Mouse (Mus musculus) kidney, postnatal 0 days (tissue): ENCODE data around the gene Gm20388. TPM values are rescaled to one million over a fixed set of nuclear protein-coding genes. Genes with fewer than 3 reads are reported as not detected.
A peak's percentile ranks its signal among the peaks of the same experiment; 100 is the strongest.

Experiments
- ATAC-seq: fragments of 200-750 bp; cut with Nextera tagmentation; replicated peaks from 2 replicates; pipeline ENCODE4 v1.8.0; 2017; ENCODE audit warnings: low read depth, moderate number of reproducible peaks, moderate TSS enrichment, moderate library complexity; ENCODE audit not compliant: low FRiP score
- DNase-seq: peaks from one replicate; pipeline ENCODE4 v3.0.0-alpha.2; 2016; ENCODE audit warnings: low spot score
- H3K27ac ChIP-seq: fragments of 300-500 bp; sonication (generic); 2 replicates; pipeline ENCODE4 v1.5.1; 2014; ENCODE audit warnings: mild to moderate bottlenecking
- H3K27me3 ChIP-seq: fragments of 300-500 bp; sonication (generic); 2 replicates; pipeline ENCODE4 v1.6.1; 2014; ENCODE audit warnings: low read length, mixed read lengths; ENCODE audit not compliant: insufficient read depth
- H3K36me3 ChIP-seq: fragments of 300-500 bp; sonication (generic); 2 replicates; pipeline ENCODE4 v1.6.1; 2014; ENCODE audit warnings: low read length, mixed read lengths; ENCODE audit not compliant: insufficient read depth
- H3K4me1 ChIP-seq: fragments of 300-500 bp; sonication (generic); replicated peaks from 2 replicates; pipeline ENCODE4 v1.6.1; 2014; ENCODE audit warnings: antibody characterized with exemption, low read length, mixed read lengths; ENCODE audit not compliant: insufficient read depth
- H3K4me2 ChIP-seq: fragments of 300-500 bp; sonication (generic); 2 replicates; pipeline ENCODE4 v1.6.1; 2014; ENCODE audit warnings: mild to moderate bottlenecking, low read length, moderate library complexity, mixed read lengths
- H3K4me3 ChIP-seq: fragments of 300-500 bp; sonication (generic); replicated peaks from 2 replicates; pipeline ENCODE4 v1.5.1; 2014; ENCODE audit warnings: low read depth, low read length
- H3K9ac ChIP-seq: fragments of 300-500 bp; sonication (generic); 2 replicates; pipeline ENCODE4 v1.6.1; 2014; ENCODE audit warnings: low read depth, low read length
- H3K9me3 ChIP-seq: fragments of 300-500 bp; sonication (generic); replicated peaks from 2 replicates; pipeline ENCODE4 v1.6.1; 2016; ENCODE audit warnings: low read length, inconsistent platforms, mixed read lengths
- CTCF ChIP-seq: IDR thresholded peaks from 2 replicates; pipeline ENCODE4 v1.5.1; 2016; ENCODE audit warnings: antibody characterized with exemption, low read depth, mild to moderate bottlenecking, moderate library complexity
- WGBS: fragments of 180-500 bp; shearing (Covaris S2); extraction: QIAGEN DNeasy Blood & Tissue Kit; methylation state at CpG from one replicate; pipeline ENCODE4 v1.1.7; 2014; 5-methylcytosine and 5-hydroxymethylcytosine counted together
- polyA plus RNA-seq: library from polyadenylated mRNA; unstranded; fragments of >200 nt; fragmentation: Nextera tagmentation; extraction: Ambion mirVana; gene quantifications from 2 replicates; pipeline ENCODE4 v1.2.1, GENCODE M21; 2015

The Gm20388 gene
- polyA plus RNA-seq, 1 experiment from 2014 or later = not detected

GRCm38 (mm10) chr8:124301935-124302555 lies 4391.4 kb downstream of the Gm20388 start:
- no peak overlapping the region for H3K27ac ChIP-seq
- H3K9me3 ChIP-seq = no peaks in the 10 kb centered on the region
- H3K4me2 ChIP-seq = no peak overlapping the region
- 0 out of 2 replicates have a peak, but pooled peaks cover 4% of the 10 kb centered on the region for H3K4me1 ChIP-seq
- H3K4me3 ChIP-seq = no peak overlapping the region
- H3K9ac ChIP-seq = no peak overlapping the region
- 70% methylated on average over 7 of the region's 7 CpGs for WGBS
- TF ChIP-seq CTCF = no peak
- 0 out of 2 replicates have a peak, but pooled peaks cover 6% of the 10 kb centered on the region for H3K36me3 ChIP-seq
- DNase-seq (no peak), ATAC-seq (no peak)
- H3K27me3 ChIP-seq = no peaks in the 10 kb centered on the region

- Histone ChIP-seq H3K27ac (peak overlapping the region; percentile 54), H3K9ac (no peak overlapping the region), H3K9me3 (no peaks in the 10 kb centered on the region), H3K27me3 (no peaks in the 10 kb centered on the region), H3K4me3 (no peak overlapping the region), H3K4me1 (0 out of 2 replicates have a peak, but pooled peaks cover 4% of the 10 kb centered on the region), H3K4me2 (no peak overlapping the region), H3K36me3 (0 out of 2 replicates have a peak, but pooled peaks cover 10% of the 10 kb centered on the region)
- no peak for TF ChIP-seq CTCF
- ATAC-seq = no peak; the same call in 1 of the 2 replicates
- no peak for DNase-seq
- WGBS = 65% methylated on average over 15 of the region's 15 CpGs
Measured at GRCm38 (mm10) chr8:124303211-124303902, 4392.7 kb downstream of the Gm20388 start.

- ATAC-seq (peak; percentile 51), DNase-seq (peak; percentile 55)
- Histone ChIP-seq H3K27ac (peak overlapping the region; percentile 54), H3K9ac (no peak overlapping the region), H3K4me1 (0 out of 2 replicates have a peak, but pooled peaks cover 4% of the 10 kb centered on the region), H3K27me3 (no peaks in the 10 kb centered on the region), H3K4me2 (no peak overlapping the region), H3K36me3 (0 out of 2 replicates have a peak, but pooled peaks cover 10% of the 10 kb centered on the region), H3K4me3 (no peak overlapping the region), H3K9me3 (no peaks in the 10 kb centered on the region)
- no peak for TF ChIP-seq CTCF
- whole genome bisulfite sequencing = 58% methylated on average over 4 of the region's 4 CpGs
Measured at GRCm38 (mm10) chr8:124304141-124304540, 4393.5 kb downstream of the Gm20388 start.

GRCm38 (mm10) chr8:124306574-124306973 lies 4395.9 kb downstream of the Gm20388 start:
- Histone ChIP-seq H3K4me1 (0 out of 2 replicates have a peak, but pooled peaks cover 4% of the 10 kb centered on the region), H3K36me3 (0 out of 2 replicates have a peak, but pooled peaks cover 10% of the 10 kb centered on the region), H3K9ac (no peak overlapping the region), H3K4me2 (no peak overlapping the region), H3K27me3 (no peaks in the 10 kb centered on the region), H3K4me3 (no peak overlapping the region), H3K9me3 (no peaks in the 10 kb centered on the region), H3K27ac (no peak overlapping the region)
- DNase-seq = no peak
- no peak for TF ChIP-seq CTCF
- no peak for ATAC-seq
- WGBS = 44% methylated on average over 7 of the region's 7 CpGs

DNA sequence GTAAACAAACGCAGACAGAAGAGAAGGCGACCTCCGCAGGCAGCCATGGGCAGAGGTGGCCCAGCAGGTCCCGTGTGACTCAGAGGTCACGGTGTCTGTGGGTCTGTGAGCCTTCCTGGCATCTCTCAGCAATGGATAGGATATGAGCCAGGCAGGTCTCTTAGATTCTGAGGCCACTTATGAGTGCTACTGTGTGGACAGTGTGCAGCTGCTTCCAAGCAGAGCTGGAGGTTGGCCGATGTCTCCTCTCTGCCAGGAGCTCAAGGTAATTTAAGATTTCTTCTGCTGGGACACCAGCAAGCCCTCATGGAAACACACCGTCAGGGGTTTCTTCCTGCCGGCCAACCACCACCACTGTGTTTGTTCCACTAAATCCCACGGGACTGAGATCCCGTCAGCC lies 4397.1 kb downstream of the Gm20388 start:
- 0 out of 2 replicates have a peak, but pooled peaks cover 4% of the 10 kb centered on the region for H3K4me1 ChIP-seq
- no peak overlapping the region for H3K4me2 ChIP-seq
- ATAC-seq (no peak), DNase-seq (no peak)
- no peak overlapping the region for H3K4me3 ChIP-seq
- H3K9ac ChIP-seq = no peak overlapping the region
- 89% methylated on average over 10 of the region's 10 CpGs for WGBS
- TF ChIP-seq CTCF = no peak
- no peaks in the 10 kb centered on the region for H3K27me3 ChIP-seq
- H3K36me3 ChIP-seq = 0 out of 2 replicates have a peak, but pooled peaks cover 10% of the 10 kb centered on the region
- no peak overlapping the region for H3K27ac ChIP-seq
- no peaks in the 10 kb centered on the region for H3K9me3 ChIP-seq

- Histone ChIP-seq H3K9ac (no peak overlapping the region), H3K4me3 (no peak overlapping the region), H3K4me1 (no peaks in the 10 kb centered on the region), H3K27ac (no peak overlapping the region), H3K9me3 (no peaks in the 10 kb centered on the region), H3K36me3 (peaks cover 5% of the 10 kb centered on the region; the same call in 1 of the 2 replicates), H3K4me2 (no peak overlapping the region), H3K27me3 (no peaks in the 10 kb centered on the region)
- no peak for TF ChIP-seq CTCF
- 85% methylated on average over 13 of the region's 13 CpGs for WGBS
- ATAC-seq (no peak), DNase-seq (no peak)
Measured at GRCm38 (mm10) chr8:124310509-124310908, 4399.9 kb downstream of the Gm20388 start.
